Mouse (Mus musculus): ENCODE results near the gene Cmtr1.
A peak's percentile ranks its signal among the peaks of the same experiment; 100 is the strongest.

Gene Cmtr1

DNA sequence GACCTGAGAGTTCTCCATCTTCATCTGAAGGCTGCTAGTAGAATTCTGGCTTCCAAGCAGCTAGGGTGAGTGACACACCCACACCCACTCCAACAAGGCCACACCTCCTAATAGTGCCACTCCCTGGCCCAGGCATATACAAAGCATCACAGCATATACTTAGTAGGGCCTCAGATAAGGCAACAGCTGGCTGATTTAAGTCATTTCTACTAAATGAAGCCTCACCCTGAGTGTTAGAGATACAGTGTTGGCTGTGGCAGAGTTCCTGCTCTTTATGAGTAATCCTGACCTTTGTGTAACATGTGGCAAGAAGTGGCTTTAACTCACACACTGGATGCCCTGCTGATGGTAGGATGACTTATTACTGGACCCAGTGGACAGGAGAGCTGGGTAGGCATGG is 9.5 kb downstream of the Cmtr1 start:
- no peak for DNase-seq

GRCm38 (mm10) chr17:29671021-29671420 is 10.6 kb downstream of the Cmtr1 start:
- DNase-seq, result no peak

GRCm38 (mm10) chr17:29673325-29673724 is 12.9 kb downstream of the Cmtr1 start:
- no peak for DNase-seq

- DNase-seq, result no peak
These were observed 18.1 kb downstream of the Cmtr1 start for GRCm38 (mm10) chr17:29678526-29678925.

DNA sequence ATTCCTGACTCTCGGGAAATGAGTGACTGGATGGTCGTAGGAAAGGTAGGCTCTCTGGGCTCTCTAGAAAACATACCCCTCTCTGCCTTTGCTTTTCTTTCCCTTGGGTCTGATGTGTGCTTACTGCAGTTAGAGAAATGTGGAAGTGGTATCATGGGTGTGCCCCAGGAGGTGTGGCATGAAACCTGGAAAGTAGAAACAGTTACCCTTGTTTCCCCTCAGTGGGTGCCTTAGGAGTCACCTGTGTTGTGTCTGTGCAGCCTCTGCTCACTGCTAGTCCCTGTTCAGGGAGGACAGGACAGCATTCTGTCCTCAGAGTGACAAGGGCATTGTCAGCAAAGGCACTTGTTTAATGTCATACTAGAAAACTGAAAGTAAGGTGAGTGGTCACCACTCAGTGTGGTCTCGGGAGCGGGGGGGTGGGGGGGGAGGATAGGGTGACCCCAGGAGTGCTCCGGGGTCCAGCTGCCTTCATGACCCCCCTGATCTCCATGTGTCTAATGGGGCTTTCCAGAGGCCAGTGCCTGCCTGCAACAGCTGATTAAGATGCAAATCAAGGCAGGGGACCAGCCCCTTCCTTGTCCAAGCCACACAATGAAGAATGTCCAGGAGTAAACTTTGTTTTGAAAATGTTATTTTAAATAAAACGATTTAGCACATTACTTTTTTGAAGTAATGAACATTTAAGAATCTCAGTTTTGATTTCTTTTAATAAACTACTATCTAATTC is 18.8 kb downstream of the Cmtr1 start:
- DNase-seq, result no peak

GRCm38 (mm10) chr17:29680174-29680573 is 19.8 kb downstream of the Cmtr1 start:
- no peak for DNase-seq

DNA sequence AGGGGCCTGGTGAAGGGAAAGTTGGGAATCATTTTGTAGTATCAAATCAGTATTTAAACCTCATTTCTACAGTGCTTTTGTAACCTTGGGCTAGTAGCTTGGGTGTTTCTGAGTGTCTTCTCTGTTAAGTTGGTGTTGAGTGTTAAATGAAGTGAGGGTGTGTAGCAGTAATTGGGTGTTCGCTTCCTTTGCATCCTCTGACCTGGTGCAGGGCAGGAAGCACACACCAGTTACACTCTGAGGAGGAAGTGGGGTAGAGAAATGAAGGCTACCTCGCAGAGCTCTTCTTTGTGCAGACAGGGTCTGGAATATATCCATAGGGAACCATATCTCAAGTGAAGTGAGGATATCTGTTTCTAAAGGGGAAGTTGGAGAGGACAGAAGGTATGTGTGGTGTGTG is 20.5 kb downstream of the Cmtr1 start:
- DNase-seq, result no peak

DNA sequence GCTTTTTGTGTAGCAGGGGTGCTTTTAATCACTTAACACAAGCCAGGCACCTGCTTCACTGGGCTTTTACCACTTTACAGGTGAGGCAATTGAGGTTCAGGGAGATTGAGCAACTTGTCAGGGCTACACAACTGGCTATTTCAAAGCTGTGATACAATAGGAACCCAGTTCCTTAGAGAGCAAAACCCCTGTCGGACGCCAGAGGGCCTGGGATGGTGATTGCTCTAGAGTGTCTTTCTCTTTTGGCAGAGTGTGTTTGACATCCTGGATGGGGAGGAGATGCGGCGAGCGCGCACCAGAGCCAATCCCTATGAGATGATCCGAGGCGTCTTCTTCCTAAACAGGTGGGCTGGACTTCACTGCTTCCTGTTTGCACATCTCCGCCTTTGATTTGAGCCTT is 21.3 kb downstream of the Cmtr1 start:
- DNase-seq, result no peak

GRCm38 (mm10) chr17:29682261-29682660 is 21.9 kb downstream of the Cmtr1 start:
- DNase-seq, result no peak

- DNase-seq, result no peak
These were observed 22.7 kb downstream of the Cmtr1 start for GRCm38 (mm10) chr17:29683127-29683526.

GRCm38 (mm10) chr17:29684275-29684674 is 23.9 kb downstream of the Cmtr1 start:
- DNase-seq, result no peak

DNA sequence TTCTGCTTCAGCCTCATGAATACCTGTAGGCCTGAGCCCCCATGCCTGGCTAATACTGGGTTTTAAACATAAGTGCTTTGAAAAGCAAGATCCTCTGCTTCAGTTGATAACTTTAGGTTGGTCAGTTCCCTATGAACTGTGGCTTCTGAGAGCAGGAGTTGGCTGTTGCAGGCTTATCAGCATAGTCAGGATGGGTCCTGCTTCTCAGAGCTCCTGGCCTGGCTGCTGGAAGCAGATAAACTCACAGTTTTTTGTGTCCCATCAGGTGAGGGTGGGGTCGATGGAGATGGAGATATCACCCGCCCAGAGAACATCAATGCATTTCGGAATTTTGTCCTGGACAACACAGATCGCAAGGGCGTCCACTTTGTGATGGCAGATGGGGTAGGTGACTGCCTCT is 26.4 kb downstream of the Cmtr1 start:
- DNase-seq, result no peak

GRCm38 (mm10) chr17:29687373-29687772 is 27.0 kb downstream of the Cmtr1 start:
- no peak for DNase-seq

GRCm38 (mm10) chr17:29688610-29689009 is 28.2 kb downstream of the Cmtr1 start:
- DNase-seq, result no peak

GRCm38 (mm10) chr17:29690257-29690656 is 29.9 kb downstream of the Cmtr1 start:
- DNase-seq, result no peak

DNA sequence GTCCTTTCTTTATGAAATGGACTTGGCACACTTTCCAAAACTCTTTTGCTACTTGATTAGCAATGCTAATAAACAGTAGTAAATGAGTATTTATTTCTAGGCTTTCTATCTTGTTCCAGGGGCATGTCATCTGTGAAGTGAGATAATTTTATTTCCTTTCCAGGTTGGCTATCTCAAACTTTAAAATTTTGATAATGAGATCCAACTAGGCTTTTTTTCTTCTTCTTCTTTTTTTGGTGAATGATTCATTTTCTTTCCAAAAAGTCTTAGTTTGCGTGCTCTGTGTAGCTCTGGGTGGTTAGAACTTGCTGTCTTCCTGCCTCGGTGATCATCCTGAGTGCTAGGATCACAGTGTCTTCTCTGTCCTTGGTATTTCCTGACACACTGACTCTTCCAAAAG is 32.4 kb downstream of the Cmtr1 start:
- DNase-seq, result no peak

- peak; percentile 80 for DNase-seq
These were observed 33.2 kb downstream of the Cmtr1 start for GRCm38 (mm10) chr17:29693571-29693970.

DNA sequence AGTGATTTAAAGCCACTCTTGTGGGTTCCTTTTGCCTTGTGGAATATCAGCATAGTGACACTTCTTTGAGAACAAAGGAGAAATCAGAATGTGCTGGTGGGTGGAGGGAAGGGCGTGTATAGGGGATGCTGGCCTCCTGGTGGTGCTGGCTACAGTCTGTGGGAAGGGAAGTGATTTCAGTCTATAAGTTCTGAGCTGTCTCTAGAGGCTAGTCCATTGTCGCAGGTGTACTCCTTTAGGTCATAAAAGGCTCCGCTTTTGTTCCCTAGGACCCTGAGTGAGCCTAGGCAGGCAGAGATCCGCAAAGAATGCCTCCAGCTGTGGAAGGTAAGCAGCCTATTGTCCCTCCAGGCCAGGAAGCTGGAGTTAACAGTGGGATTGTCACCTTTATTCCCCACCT is 34.1 kb downstream of the Cmtr1 start:
- DNase-seq, result no peak

DNA sequence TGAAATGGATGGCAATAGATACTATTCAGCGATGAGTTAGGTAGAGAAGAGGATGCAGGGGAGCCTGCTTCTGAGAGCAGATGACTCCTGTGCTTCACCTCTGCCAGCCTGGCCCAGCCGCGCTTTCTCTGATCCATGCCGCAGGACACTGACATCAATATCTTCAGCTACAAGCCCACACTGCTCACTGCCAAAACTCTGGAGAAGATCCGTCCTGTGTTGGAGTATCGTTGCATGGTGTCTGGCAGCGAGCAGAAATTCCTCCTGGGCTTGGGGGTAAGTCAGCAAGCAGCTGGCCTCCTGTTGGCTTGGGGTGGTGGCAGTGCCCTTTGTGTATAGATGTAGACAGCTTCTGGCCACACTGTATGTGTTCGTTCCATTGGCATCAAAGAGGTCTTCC is 36.5 kb downstream of the Cmtr1 start:
- no peak for DNase-seq

- no peak for DNase-seq
These were observed 38.0 kb downstream of the Cmtr1 start for GRCm38 (mm10) chr17:29698421-29698820.

- DNase-seq, result no peak
These were observed 40.2 kb downstream of the Cmtr1 start for GRCm38 (mm10) chr17:29700573-29700972.

DNA sequence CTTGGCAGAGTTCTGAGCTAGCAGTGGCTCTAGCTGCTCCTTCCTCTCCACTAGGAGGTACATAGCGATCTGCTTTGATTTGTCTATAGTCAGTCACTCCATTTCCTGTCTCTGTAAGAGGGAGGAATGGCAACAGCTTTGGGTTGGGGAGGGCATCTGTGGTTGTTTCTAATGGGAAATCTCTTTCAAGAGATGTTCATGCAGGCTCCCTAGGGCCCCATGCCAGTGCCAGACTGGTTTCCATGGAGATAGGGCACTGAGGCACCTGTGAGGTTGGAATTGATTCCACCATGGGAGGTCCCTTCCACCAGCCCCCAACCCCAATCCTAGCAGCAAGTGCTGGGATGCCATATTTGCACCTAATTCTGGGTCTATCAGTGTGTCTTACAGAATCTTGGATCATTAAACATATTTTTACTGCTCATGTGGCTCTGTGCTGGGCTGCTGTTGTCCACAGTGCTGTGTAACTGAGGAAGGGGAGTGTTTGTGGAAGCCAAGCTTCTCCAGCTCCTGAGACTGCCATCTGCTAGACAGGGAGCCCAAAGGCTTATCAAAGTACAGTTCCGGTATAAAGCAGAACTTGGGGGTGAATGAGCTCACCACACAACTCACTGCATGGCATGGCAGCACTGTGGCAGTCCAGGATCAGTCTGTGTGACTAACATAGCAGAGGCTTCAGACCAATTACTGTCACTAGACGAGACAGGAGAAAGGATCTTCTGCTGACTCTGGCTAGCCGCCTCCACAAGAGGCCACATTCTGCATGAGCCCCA is 42.7 kb downstream of the Cmtr1 start:
- DNase-seq, result no peak

GRCm38 (mm10) chr17:29704781-29705180 is 44.4 kb downstream of the Cmtr1 start:
- DNase-seq, result peak; percentile 88

DNA sequence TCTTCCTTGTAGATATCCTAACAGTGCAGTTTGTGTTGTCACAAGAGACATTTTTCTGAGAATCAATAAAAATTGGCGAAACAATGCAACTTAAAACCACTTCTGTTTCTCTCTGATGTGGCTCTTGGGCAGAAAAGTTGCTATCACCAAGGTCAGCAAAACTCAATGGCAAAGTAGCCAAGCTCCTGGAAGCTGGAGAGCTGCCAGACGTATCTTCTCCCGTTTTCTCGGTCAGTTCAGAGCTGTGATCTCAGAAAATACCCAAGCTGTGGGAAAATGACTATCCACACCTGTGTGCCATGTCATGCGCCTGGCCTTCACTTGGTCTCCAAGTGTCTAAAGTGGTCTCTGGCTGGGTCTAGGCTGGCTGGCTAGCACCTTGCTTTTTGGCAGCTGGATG is 45.5 kb downstream of the Cmtr1 start:
- no peak for DNase-seq
